Mouse (Mus musculus): ENCODE measurements at regions not wholly inside any gene's neighbourhood (a gene's known extent, or its start where the extent isn't known, plus 50 kb on each side); places are given as distances from the start of the nearest gene placed in this dataset.

DNA sequence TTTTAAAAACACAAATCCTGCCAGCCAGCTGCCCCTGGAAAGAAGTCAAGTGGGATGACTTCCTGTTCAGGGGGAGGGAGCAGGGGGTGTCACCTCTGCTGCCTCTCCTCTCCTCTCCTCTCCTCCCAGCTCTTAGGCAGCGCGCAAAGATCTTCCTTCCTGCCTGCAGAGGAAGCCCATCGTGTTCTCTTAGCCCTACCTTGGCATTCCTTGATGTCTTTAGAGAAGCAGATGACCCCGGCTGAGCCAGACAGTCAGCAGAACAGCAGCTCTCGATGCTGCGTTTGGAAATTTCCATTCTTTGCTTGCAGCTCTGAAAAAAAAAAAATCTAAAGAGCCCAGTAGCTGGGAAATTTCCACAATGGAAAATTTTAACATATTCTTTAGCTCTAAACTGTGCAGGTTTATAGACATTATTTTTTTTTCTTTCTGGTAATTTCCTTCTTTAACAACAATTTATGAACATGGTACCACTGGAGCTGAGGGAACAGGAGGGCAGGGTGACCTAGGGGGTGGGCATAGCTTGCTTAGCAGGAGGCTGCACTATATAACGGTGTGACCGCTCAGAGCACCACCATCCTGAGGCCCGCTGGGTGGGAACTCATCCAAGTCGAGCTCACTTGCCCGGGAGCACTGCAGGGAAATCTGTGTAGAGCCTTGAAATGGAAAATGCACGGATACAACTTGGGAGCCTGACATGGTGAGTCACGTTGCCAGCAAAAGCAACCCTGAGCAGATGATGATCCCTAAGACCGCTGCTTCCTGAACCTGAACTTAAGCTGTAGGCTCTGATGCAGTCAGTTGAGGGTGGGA, 109.9 kb upstream of the Mkln1 start:
- WGBS (ENCODE audit: insufficient replicate concordance), result 37% methylated on average over 14 of the region's 14 CpGs
- ATAC-seq (ENCODE audit: low read depth), result no peak
- H3K9ac ChIP-seq, result no peak overlapping the region

DNA sequence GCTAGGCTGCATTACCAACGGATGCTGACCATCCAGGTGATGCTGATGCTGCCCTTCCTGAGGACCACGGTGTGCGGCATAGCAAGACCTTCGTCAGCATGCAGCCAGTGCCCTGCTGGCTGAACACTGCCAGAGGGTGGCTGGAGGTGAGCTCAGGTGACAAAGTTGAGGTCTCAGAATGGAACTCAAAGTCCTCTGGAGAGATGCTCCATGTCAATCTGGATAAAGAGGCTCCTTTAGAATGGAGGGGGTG, 109.4 kb upstream of the Mkln1 start:
- Histone ChIP-seq H3K9me3 (replicated peaks) (no peaks in the 10 kb centered on the region), H3K27me3 (0 out of 2 replicates have a peak, but pooled peaks cover 12% of the 10 kb centered on the region), H3K27ac (no peak overlapping the region), H3K4me3 (replicated peaks) (no peak overlapping the region), H3K36me3 (no peaks in the 10 kb centered on the region), H3K9ac (no peak overlapping the region), H3K4me2 (no peak overlapping the region), H3K4me1 (replicated peaks) (no peaks in the 10 kb centered on the region)
- no peak for ATAC-seq (ENCODE audit: low read depth)
- DNase-seq, result no peak
- WGBS (ENCODE audit: insufficient replicate concordance), result 77% methylated on average over 4 of the region's 4 CpGs

More for the DNA sequence above, 109.9 kb upstream of the Mkln1 start:
- no peak overlapping the region for H3K4me2 ChIP-seq
- no peak for DNase-seq
- no peaks in the 10 kb centered on the region for H3K9me3 ChIP-seq (replicated peaks)
- H3K4me1 ChIP-seq (replicated peaks), result no peaks in the 10 kb centered on the region
- no peaks in the 10 kb centered on the region for H3K36me3 ChIP-seq
- H3K4me3 ChIP-seq (replicated peaks), result no peak overlapping the region
- H3K27ac ChIP-seq, result no peak overlapping the region
- 0 out of 2 replicates have a peak, but pooled peaks cover 12% of the 10 kb centered on the region for H3K27me3 ChIP-seq

- no peak overlapping the region for H3K27ac ChIP-seq
- ATAC-seq (ENCODE audit: low read depth), result no peak
- no peak overlapping the region for H3K9ac ChIP-seq
- H3K4me3 ChIP-seq (replicated peaks), result no peak overlapping the region
- 70% methylated on average over 7 of the region's 7 CpGs for WGBS (ENCODE audit: insufficient replicate concordance)
- H3K4me2 ChIP-seq, result no peak overlapping the region
- DNase-seq, result no peak
- no peaks in the 10 kb centered on the region for H3K9me3 ChIP-seq (replicated peaks)
- H3K4me1 ChIP-seq (replicated peaks), result no peaks in the 10 kb centered on the region
- H3K36me3 ChIP-seq, result no peaks in the 10 kb centered on the region
- H3K27me3 ChIP-seq, result 0 out of 2 replicates have a peak, but pooled peaks cover 12% of the 10 kb centered on the region
Observed at GRCm38 (mm10) chr6:31292081-31292480, 106.5 kb upstream of the Mkln1 start.

GRCm38 (mm10) chr6:31293008-31293407, 105.5 kb upstream of the Mkln1 start:
- Histone ChIP-seq H3K4me2 (no peak overlapping the region), H3K27me3 (0 out of 2 replicates have a peak, but pooled peaks cover 12% of the 10 kb centered on the region), H3K36me3 (no peaks in the 10 kb centered on the region), H3K4me3 (replicated peaks) (no peak overlapping the region), H3K9ac (no peak overlapping the region), H3K4me1 (replicated peaks) (no peaks in the 10 kb centered on the region), H3K9me3 (replicated peaks) (no peaks in the 10 kb centered on the region), H3K27ac (no peak overlapping the region)
- ATAC-seq (ENCODE audit: low read depth) (no peak), DNase-seq (no peak)
- WGBS (ENCODE audit: insufficient replicate concordance), result 43% methylated on average over 7 of the region's 7 CpGs

- H3K4me1 ChIP-seq (replicated peaks), result no peaks in the 10 kb centered on the region
- H3K9ac ChIP-seq, result no peak overlapping the region
- no peak overlapping the region for H3K4me2 ChIP-seq
- H3K36me3 ChIP-seq, result no peaks in the 10 kb centered on the region
- H3K4me3 ChIP-seq (replicated peaks), result no peak overlapping the region
- no peak for DNase-seq
- H3K27me3 ChIP-seq, result no peaks in the 10 kb centered on the region
- no peak overlapping the region for H3K27ac ChIP-seq
- no peaks in the 10 kb centered on the region for H3K9me3 ChIP-seq (replicated peaks)
- ATAC-seq (ENCODE audit: low read depth), result no peak
- WGBS (ENCODE audit: insufficient replicate concordance), result 74% methylated on average over 7 of the region's 7 CpGs
Observed at GRCm38 (mm10) chr6:31299395-31299794, 99.1 kb upstream of the Mkln1 start.

- Histone ChIP-seq H3K4me3 (replicated peaks) (no peak overlapping the region), H3K36me3 (no peaks in the 10 kb centered on the region), H3K9ac (no peak overlapping the region), H3K4me2 (no peak overlapping the region), H3K27ac (no peak overlapping the region), H3K9me3 (replicated peaks) (no peaks in the 10 kb centered on the region), H3K4me1 (replicated peaks) (no peaks in the 10 kb centered on the region), H3K27me3 (no peaks in the 10 kb centered on the region)
- WGBS (ENCODE audit: insufficient replicate concordance), result 41% methylated on average over 5 of the region's 5 CpGs
- no peak for ATAC-seq (ENCODE audit: low read depth)
- no peak for DNase-seq
Observed at GRCm38 (mm10) chr6:31305736-31306135, 92.8 kb upstream of the Mkln1 start.

DNA sequence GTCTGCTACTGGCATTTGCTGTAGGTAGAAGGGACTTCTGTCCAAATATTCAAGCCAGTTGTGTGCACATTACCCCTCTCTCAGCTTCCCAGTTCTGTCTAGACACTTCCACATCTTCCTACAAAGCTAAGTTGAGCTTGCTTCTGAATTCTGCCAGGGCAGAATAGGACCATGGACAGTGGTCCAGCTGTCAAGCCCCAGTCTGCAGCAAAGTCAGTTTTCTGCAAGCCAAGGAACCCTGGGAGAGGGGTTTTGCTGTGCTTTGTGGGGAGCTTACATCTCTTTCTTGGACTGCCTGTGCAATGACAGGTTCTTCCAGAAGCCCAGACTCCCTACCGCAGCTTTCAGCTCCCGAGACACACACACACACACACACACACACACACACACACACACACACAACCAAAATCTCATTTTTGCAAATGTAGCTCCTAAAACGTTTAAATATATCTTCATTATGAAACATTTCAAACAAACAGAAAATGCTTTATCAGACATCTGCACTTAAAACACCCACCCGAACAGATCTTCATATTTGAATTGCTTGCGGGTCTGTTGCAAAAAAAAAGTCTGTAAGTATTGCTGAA, 91.4 kb upstream of the Mkln1 start:
- ATAC-seq (ENCODE audit: low read depth) (no peak), DNase-seq (no peak)
- H3K9me3 ChIP-seq (replicated peaks), result no peaks in the 10 kb centered on the region
- no peaks in the 10 kb centered on the region for H3K27me3 ChIP-seq
- H3K4me1 ChIP-seq (replicated peaks), result no peaks in the 10 kb centered on the region
- H3K36me3 ChIP-seq, result no peaks in the 10 kb centered on the region
- WGBS (ENCODE audit: insufficient replicate concordance), result 61% methylated on average over 5 of the region's 5 CpGs
- no peak overlapping the region for H3K4me2 ChIP-seq
- no peak overlapping the region for H3K4me3 ChIP-seq (replicated peaks)
- no peak overlapping the region for H3K9ac ChIP-seq
- H3K27ac ChIP-seq, result no peak overlapping the region

DNA sequence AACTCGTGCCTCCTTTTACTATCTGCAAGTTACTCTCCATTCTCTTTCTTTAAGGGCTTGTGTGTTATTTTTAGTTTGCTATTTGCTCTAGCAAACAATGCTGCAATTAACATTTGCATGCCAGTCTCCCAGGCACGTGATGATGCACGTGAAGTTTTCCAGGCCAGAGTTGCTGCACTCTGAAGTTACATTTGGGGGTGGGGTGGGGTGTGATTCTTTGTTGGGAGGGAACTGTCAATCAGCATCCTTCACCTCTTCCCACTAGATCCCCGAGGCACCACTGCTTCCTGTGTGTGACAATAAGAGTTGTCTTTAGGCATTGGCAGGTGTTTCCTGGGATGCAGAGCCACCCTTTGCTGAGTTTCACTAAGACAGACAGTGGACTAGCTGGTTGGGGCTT, 90.6 kb upstream of the Mkln1 start:
- H3K4me2 ChIP-seq, result no peak overlapping the region
- no peaks in the 10 kb centered on the region for H3K9me3 ChIP-seq (replicated peaks)
- no peak overlapping the region for H3K4me3 ChIP-seq (replicated peaks)
- H3K27me3 ChIP-seq, result no peaks in the 10 kb centered on the region
- WGBS (ENCODE audit: insufficient replicate concordance), result 12% methylated on average over 4 of the region's 4 CpGs
- ATAC-seq (ENCODE audit: low read depth), result no peak
- H3K36me3 ChIP-seq, result no peaks in the 10 kb centered on the region
- H3K27ac ChIP-seq, result no peak overlapping the region
- H3K4me1 ChIP-seq (replicated peaks), result no peaks in the 10 kb centered on the region
- no peak for DNase-seq
- no peak overlapping the region for H3K9ac ChIP-seq

- Histone ChIP-seq H3K36me3 (no peaks in the 10 kb centered on the region), H3K27me3 (no peaks in the 10 kb centered on the region), H3K9ac (no peak overlapping the region), H3K4me2 (no peak overlapping the region), H3K27ac (no peak overlapping the region), H3K4me3 (replicated peaks) (no peak overlapping the region), H3K9me3 (replicated peaks) (no peaks in the 10 kb centered on the region), H3K4me1 (replicated peaks) (no peaks in the 10 kb centered on the region)
- DNase-seq, result no peak
- no peak for ATAC-seq (ENCODE audit: low read depth)
- WGBS (ENCODE audit: insufficient replicate concordance), result 55% methylated on average over 5 of the region's 5 CpGs
Observed at GRCm38 (mm10) chr6:31310660-31311059, 87.9 kb upstream of the Mkln1 start.

- DNase-seq (no peak), ATAC-seq (ENCODE audit: low read depth) (no peak)
- H3K4me3 ChIP-seq (replicated peaks), result no peak overlapping the region
- H3K27me3 ChIP-seq, result peaks cover 17% of the 10 kb centered on the region
- H3K27ac ChIP-seq, result no peak overlapping the region
- H3K9ac ChIP-seq, result no peak overlapping the region
- no peaks in the 10 kb centered on the region for H3K9me3 ChIP-seq (replicated peaks)
- 35% methylated on average over 5 of the region's 5 CpGs for WGBS (ENCODE audit: insufficient replicate concordance)
- H3K4me1 ChIP-seq (replicated peaks), result peaks cover 5% of the 10 kb centered on the region
- no peak overlapping the region for H3K4me2 ChIP-seq
- H3K36me3 ChIP-seq, result no peaks in the 10 kb centered on the region
Observed at GRCm38 (mm10) chr6:31313869-31314470, 84.6 kb upstream of the Mkln1 start.

- H3K27ac ChIP-seq, result peak overlapping the region; percentile 1; the same call in 1 of the 2 replicates
- DNase-seq (no peak), ATAC-seq (ENCODE audit: low read depth) (no peak)
- H3K27me3 ChIP-seq, result peaks cover 17% of the 10 kb centered on the region
- peaks cover 8% of the 10 kb centered on the region for H3K4me1 ChIP-seq (replicated peaks)
- no peaks in the 10 kb centered on the region for H3K36me3 ChIP-seq
- 10% methylated on average over 12 of the region's 12 CpGs for WGBS (ENCODE audit: insufficient replicate concordance)
- H3K9ac ChIP-seq, result peak overlapping the region; percentile 10; the same call in 1 of the 2 replicates
- peak overlapping the region; percentile 57 for H3K4me2 ChIP-seq
- H3K4me3 ChIP-seq (replicated peaks), result peak overlapping the region; percentile 32
- no peaks in the 10 kb centered on the region for H3K9me3 ChIP-seq (replicated peaks)
Observed at GRCm38 (mm10) chr6:31317741-31318225, 80.8 kb upstream of the Mkln1 start.

All from liver, embryonic 13.5 days (tissue).